Mouse (Mus musculus) subcutaneous adipose tissue, adult 2 months (tissue): ENCODE results near the gene Calhm3. TPM values are rescaled to one million over a fixed set of nuclear protein-coding genes. Genes with fewer than 3 reads are reported as not detected.

Experiments used
- polyA plus RNA-seq: library from polyadenylated mRNA; depleted of rRNA; stranded (reverse); fragments of >200 nt; gene quantifications from 2 replicates; pipeline ENCODE4 v1.2.3, GENCODE M21; 2012; ENCODE audit warnings: low replicate concordance; rRNA removed

Calhm3 gene
- polyA plus RNA-seq: not detected in 2 replicates

GRCm38 (mm10) chr19:47157664-47158063 is at the start of gene Calhm3:
Gene Calhm3, minus strand, starts transcription at chr19:47157764.

GRCm38 (mm10) chr19:47178431-47179271 is 21.1 kb upstream of the Calhm3 start, which contains the start of gene Neurl1a:
Gene Neurl1a, plus strand, starts transcription at chr19:47178820.

GRCm38 (mm10) chr19:47144154-47144553 is 13.4 kb downstream of the Calhm3 start, which contains the start of gene Calhm1:
Gene Calhm1, minus strand, starts transcription at chr19:47144254.

GRCm38 (mm10) chr19:47137771-47138421 is 19.7 kb downstream of the Calhm3 start, which contains the start of gene Calhm2:
Gene Calhm2, minus strand, starts transcription at chr19:47138294.

Other genes with a start within 250 kb of the Calhm3 start
- gene Ina, start 143.1 kb downstream of the Calhm3 start, polyA plus RNA-seq: 0.10 and 0.13 TPM in 2 replicates
- gene Nt5c2, start 142.6 kb downstream of the Calhm3 start, polyA plus RNA-seq: 15.3 and 28.4 TPM in 2 replicates
- gene Pcgf6, start 106.9 kb downstream of the Calhm3 start, polyA plus RNA-seq: 4.3 and 14.3 TPM in 2 replicates
- gene Taf5, start 90.0 kb downstream of the Calhm3 start, polyA plus RNA-seq: 1.7 and 3.0 TPM in 2 replicates
- 108 and 155 TPM in 2 replicates for gene Usmg5, start 67.1 kb downstream of the Calhm3 start, polyA plus RNA-seq
- gene Pdcd11, start 67.0 kb downstream of the Calhm3 start, polyA plus RNA-seq: 7.1 and 16.9 TPM in 2 replicates
- 14.0 and 22.3 TPM in 2 replicates for gene Calhm2, start 19.5 kb downstream of the Calhm3 start, polyA plus RNA-seq
- not detected in 2 replicates for gene Calhm1, start 13.5 kb downstream of the Calhm3 start, polyA plus RNA-seq
- 1.0 and 9.5 TPM in 2 replicates for gene Neurl1a, start 21.1 kb upstream of the Calhm3 start, polyA plus RNA-seq